ENCODE assay signal across 19 mouse cellular contexts in genomic region chr1:87910428-87910827, GRCm38 (mm10).
"Had no signal": no experiment of that assay in that cellular context is flagged by ENCODE, and none has a peak within 500 bp of the region (broad histone marks: within the 10 kb centered on the region; RNA-seq: fewer than 3 reads in every experiment).

No protein-coding gene starts in this region.

- H3K4me2 ChIP-seq: kidney, embryonic 15.5 days; limb, embryonic 13.5 days; liver, embryonic 13.5 days; lung, embryonic 14.5 days; midbrain, embryonic 13.5 days; neural tube, embryonic 13.5 days had no signal

- H3K27ac ChIP-seq: kidney, embryonic 15.5 days; limb, embryonic 10.5 days; limb, embryonic 13.5 days; liver, embryonic 13.5 days; macrophage; midbrain, embryonic 13.5 days; neural tube, embryonic 13.5 days had no signal

- H3K9me3 ChIP-seq: kidney, embryonic 15.5 days; limb, embryonic 10.5 days; limb, embryonic 13.5 days; liver, embryonic 13.5 days; midbrain, embryonic 13.5 days; neural tube, embryonic 13.5 days had no signal

- ATAC-seq: inflammation-experienced regulatory T-cells, adult 6 months; lung, postnatal 0 days; midbrain, embryonic 13.5 days; midbrain, embryonic 16.5 days had no signal

- H3K36me3 ChIP-seq: liver, embryonic 13.5 days had no signal

- H3K4me3 ChIP-seq: kidney, embryonic 15.5 days; limb, embryonic 10.5 days; limb, embryonic 13.5 days; liver, embryonic 13.5 days; midbrain, embryonic 13.5 days; myocyte; neural tube, embryonic 13.5 days had no signal

- H3K4me1 ChIP-seq: limb, embryonic 10.5 days; midbrain, embryonic 13.5 days; neural tube, embryonic 13.5 days had no signal

- H3K27me3 ChIP-seq: kidney, embryonic 15.5 days; limb, embryonic 13.5 days; liver, embryonic 13.5 days; midbrain, embryonic 13.5 days; neural tube, embryonic 13.5 days had no signal

- DNase-seq: kidney, adult 2 months; kidney, postnatal 10 days; liver; liver, embryonic 13.5 days; lung, embryonic 14.5 days; right cerebral cortex, adult 18-20 months; right cerebral cortex, postnatal 14 days; right cerebral cortex, postnatal 4 days; thymus, postnatal 36 days had no signal

- H3K9ac ChIP-seq: kidney, embryonic 15.5 days; limb, embryonic 13.5 days; liver, embryonic 13.5 days; lung, embryonic 14.5 days; midbrain, embryonic 13.5 days; neural tube, embryonic 13.5 days had no signal
